Mouse (Mus musculus): Measurements from ENCODE around the gene Mdga1. TPM values are rescaled to one million over a fixed set of nuclear protein-coding genes. Genes with fewer than 3 reads are reported as not detected.

Gene Mdga1
- polyA plus RNA-seq, 1 experiment from 2014 or later = 8.8 TPM

DNA sequence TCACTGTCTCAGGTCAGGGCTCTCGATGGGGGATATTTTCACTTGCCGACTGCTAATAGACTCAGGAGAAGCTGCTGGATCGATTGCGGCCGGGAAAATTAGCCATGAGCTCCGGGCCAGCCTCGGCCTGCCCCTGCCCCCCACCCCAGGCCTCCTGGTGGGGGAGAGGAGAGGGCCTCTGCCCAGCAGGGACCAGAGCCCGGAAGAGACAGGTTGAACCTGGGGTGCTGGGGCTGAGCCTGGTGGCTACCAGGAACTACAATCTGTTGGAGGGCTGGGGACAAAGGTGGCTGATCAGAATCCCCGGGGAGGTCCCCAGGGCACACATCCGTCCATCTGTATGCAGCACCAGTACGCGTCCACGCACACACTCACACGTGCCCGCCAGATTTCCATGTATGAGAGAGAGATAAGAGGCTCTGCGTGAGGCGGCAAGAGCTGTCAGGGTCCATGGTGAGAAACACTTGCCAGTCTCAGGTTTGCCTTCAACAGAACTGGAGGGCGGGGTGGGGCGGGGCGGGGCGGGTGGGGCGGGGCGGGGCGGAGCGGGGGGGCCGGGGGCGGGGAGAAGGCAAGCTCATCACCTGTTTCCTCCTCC lies 95.7 kb downstream of the Mdga1 start:
- Histone ChIP-seq H3K36me3 (replicated peaks) (no peaks in the 10 kb centered on the region; the same call in 1 of the 2 replicates), H3K4me1 (peaks cover 26% of the 10 kb centered on the region), H3K9me3 (no peaks in the 10 kb centered on the region), H3K27ac (peak overlapping the region; percentile 75), H3K27me3 (no peaks in the 10 kb centered on the region), H3K9ac (no peak overlapping the region), H3K4me3 (replicated peaks) (no peak overlapping the region), H3K4me2 (peak overlapping the region; percentile 8; the same call in 1 of the 2 replicates)
- ATAC-seq (ENCODE audit: low FRiP score) = peak; percentile 41; the same call in 1 of the 2 replicates
- 12% methylated on average over 26 of the region's 27 CpGs for WGBS

- 55% methylated on average over 7 of the region's 7 CpGs for WGBS
- Histone ChIP-seq H3K4me1 (peaks cover 26% of the 10 kb centered on the region), H3K9ac (no peak overlapping the region), H3K27ac (peak overlapping the region; percentile 75), H3K27me3 (no peaks in the 10 kb centered on the region), H3K4me2 (no peak overlapping the region), H3K9me3 (no peaks in the 10 kb centered on the region), H3K4me3 (replicated peaks) (no peak overlapping the region), H3K36me3 (replicated peaks) (no peaks in the 10 kb centered on the region)
- peak; percentile 63 for ATAC-seq (ENCODE audit: low FRiP score)
Measured at GRCm38 (mm10) chr17:29873580-29874015, 96.3 kb downstream of the Mdga1 start.

GRCm38 (mm10) chr17:29870316-29870715 lies 99.6 kb downstream of the Mdga1 start:
- ATAC-seq (ENCODE audit: low FRiP score) = no peak
- Histone ChIP-seq H3K4me2 (no peak overlapping the region), H3K9me3 (0 out of 2 replicates have a peak, but pooled peaks cover 5% of the 10 kb centered on the region), H3K4me1 (peaks cover 30% of the 10 kb centered on the region), H3K36me3 (replicated peaks) (peaks cover 4% of the 10 kb centered on the region; the same call in 1 of the 2 replicates), H3K27me3 (no peaks in the 10 kb centered on the region), H3K9ac (no peak overlapping the region), H3K4me3 (replicated peaks) (no peak overlapping the region), H3K27ac (no peak overlapping the region)
- WGBS = 81% methylated on average over 12 of the region's 12 CpGs

GRCm38 (mm10) chr17:29865914-29866313 lies 104.0 kb downstream of the Mdga1 start:
- Histone ChIP-seq H3K4me3 (replicated peaks) (no peak overlapping the region), H3K4me1 (0 out of 2 replicates have a peak, but pooled peaks cover 4% of the 10 kb centered on the region), H3K4me2 (no peak overlapping the region), H3K9me3 (0 out of 2 replicates have a peak, but pooled peaks cover 5% of the 10 kb centered on the region), H3K36me3 (replicated peaks) (peaks cover 4% of the 10 kb centered on the region; the same call in 1 of the 2 replicates), H3K27me3 (no peaks in the 10 kb centered on the region), H3K9ac (no peak overlapping the region), H3K27ac (no peak overlapping the region)
- WGBS = 62% methylated on average over 6 of the region's 6 CpGs
- ATAC-seq (ENCODE audit: low FRiP score) = no peak

- ATAC-seq (ENCODE audit: low FRiP score) = no peak
- Histone ChIP-seq H3K9ac (no peak overlapping the region), H3K4me1 (0 out of 2 replicates have a peak, but pooled peaks cover 4% of the 10 kb centered on the region), H3K27ac (no peak overlapping the region), H3K36me3 (replicated peaks) (peaks cover 4% of the 10 kb centered on the region; the same call in 1 of the 2 replicates), H3K4me3 (replicated peaks) (no peak overlapping the region), H3K27me3 (no peaks in the 10 kb centered on the region), H3K9me3 (0 out of 2 replicates have a peak, but pooled peaks cover 5% of the 10 kb centered on the region), H3K4me2 (no peak overlapping the region)
- 66% methylated on average over 7 of the region's 7 CpGs for WGBS
Measured at GRCm38 (mm10) chr17:29864440-29864839, 105.4 kb downstream of the Mdga1 start.

DNA sequence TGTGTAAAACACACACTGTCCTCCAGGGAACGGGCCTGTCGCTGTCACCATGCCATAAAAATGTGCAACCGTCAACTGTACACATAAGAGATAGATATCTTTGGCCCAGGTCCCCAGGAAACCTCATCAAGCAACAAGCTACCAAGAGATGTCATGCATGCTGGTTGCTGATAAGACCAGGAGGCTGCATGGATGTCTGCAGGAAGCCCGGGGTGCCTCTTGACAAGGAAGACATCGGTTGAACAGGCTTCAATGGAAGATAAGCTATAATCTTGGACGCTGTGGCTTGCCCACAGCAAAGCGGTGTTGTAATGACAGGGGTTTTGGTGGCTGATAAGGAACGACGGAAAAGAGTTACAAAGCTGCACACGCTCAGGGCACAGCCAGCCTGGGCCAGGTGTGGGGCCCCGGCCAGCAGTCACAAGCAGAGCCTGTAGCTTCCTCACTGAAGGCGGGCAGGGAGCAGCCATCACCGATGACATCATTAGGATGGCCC lies 110.1 kb downstream of the Mdga1 start:
- Histone ChIP-seq H3K9me3 (no peaks in the 10 kb centered on the region), H3K4me3 (replicated peaks) (no peak overlapping the region), H3K27me3 (no peaks in the 10 kb centered on the region), H3K36me3 (replicated peaks) (no peaks in the 10 kb centered on the region), H3K27ac (no peak overlapping the region), H3K9ac (no peak overlapping the region), H3K4me2 (no peak overlapping the region), H3K4me1 (no peaks in the 10 kb centered on the region)
- 95% methylated on average over 13 of the region's 13 CpGs for WGBS
- no peak for ATAC-seq (ENCODE audit: low FRiP score)

- H3K9ac ChIP-seq = no peak overlapping the region
- WGBS = 92% methylated on average over 3 of the region's 3 CpGs
- no peak overlapping the region for H3K4me3 ChIP-seq (replicated peaks)
- H3K36me3 ChIP-seq (replicated peaks) = no peaks in the 10 kb centered on the region
- no peaks in the 10 kb centered on the region; the same call in 1 of the 2 replicates for H3K27me3 ChIP-seq
- H3K9me3 ChIP-seq = no peaks in the 10 kb centered on the region
- H3K27ac ChIP-seq = no peak overlapping the region
- H3K4me1 ChIP-seq = no peaks in the 10 kb centered on the region
- ATAC-seq (ENCODE audit: low FRiP score) = no peak
- no peak overlapping the region for H3K4me2 ChIP-seq
Measured at GRCm38 (mm10) chr17:29858764-29859163, 111.1 kb downstream of the Mdga1 start.

DNA sequence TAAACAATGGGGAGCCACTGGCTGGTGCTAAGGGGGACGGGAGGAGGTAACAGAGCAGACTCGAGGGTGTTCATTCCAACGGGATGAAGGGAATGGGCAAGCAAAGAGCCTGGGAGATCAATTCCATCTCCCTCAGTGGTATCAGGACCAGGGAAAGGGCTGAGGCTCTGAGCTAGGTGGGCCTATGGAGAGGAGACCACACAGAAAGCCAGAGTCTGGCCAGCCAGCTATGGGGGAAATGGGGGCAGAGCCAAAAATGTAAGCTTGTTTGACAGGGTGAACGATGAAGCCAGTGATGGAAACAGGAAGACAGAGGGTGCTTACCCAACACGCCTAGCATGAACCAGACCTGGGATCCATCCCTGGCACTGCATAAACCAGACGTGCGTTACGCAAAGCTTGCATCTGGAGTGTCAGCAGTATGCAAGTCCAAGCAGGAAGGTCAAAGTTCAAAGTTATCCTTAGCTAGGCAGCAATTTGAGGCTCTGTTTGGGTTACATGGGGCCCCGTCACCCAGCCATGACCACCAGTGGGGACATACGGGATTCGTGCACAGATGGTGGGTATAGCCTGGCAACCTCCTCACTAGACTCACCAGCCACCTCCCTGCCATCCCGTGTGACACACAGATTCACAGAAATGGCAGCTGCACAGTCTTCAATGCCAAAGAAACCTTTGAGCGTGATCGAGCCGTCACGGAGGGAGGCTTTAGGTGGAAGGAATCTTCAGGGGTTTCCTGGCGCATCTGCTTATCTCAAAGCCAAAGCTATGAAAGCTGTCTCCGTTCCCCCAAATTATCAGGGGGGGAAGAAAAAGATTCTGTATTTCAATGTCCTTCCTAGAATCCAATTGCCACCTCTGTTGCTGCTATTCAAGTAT lies 113.9 kb downstream of the Mdga1 start:
- H3K9ac ChIP-seq = no peak overlapping the region
- H3K4me3 ChIP-seq (replicated peaks) = no peak overlapping the region
- ATAC-seq (ENCODE audit: low FRiP score) = no peak
- H3K9me3 ChIP-seq = no peaks in the 10 kb centered on the region
- no peak overlapping the region for H3K27ac ChIP-seq
- peaks cover 5% of the 10 kb centered on the region; the same call in 1 of the 2 replicates for H3K27me3 ChIP-seq
- 82% methylated on average over 18 of the region's 18 CpGs for WGBS
- peaks cover 4% of the 10 kb centered on the region for H3K4me1 ChIP-seq
- H3K4me2 ChIP-seq = no peak overlapping the region
- H3K36me3 ChIP-seq (replicated peaks) = 0 out of 2 replicates have a peak, but pooled peaks cover 4% of the 10 kb centered on the region

DNA sequence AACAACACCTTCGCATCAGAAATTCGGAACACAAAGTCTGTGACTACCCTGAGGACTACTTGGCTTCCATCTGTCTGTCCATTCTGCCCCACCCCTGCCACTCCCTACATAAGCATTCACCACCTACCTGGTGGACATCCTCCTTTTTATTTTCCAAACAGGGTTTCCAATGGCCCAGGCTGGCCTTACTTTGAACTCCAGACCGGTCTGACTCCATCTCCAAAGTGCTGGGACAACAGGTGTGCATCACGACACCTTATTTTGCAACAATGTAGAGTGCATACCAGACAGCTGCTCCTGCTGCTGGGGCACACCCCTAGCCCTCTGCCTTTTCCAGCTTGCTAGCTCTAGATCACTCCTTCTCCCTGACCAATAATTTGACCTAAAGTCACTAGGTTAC lies 115.1 kb downstream of the Mdga1 start:
- Histone ChIP-seq H3K27me3 (peaks cover 5% of the 10 kb centered on the region; the same call in 1 of the 2 replicates), H3K9ac (no peak overlapping the region), H3K9me3 (no peaks in the 10 kb centered on the region), H3K4me2 (no peak overlapping the region), H3K4me3 (replicated peaks) (no peak overlapping the region), H3K4me1 (peaks cover 4% of the 10 kb centered on the region), H3K36me3 (replicated peaks) (0 out of 2 replicates have a peak, but pooled peaks cover 4% of the 10 kb centered on the region), H3K27ac (no peak overlapping the region)
- no peak for ATAC-seq (ENCODE audit: low FRiP score)
- 93% methylated on average over 4 of the region's 4 CpGs for WGBS

DNA sequence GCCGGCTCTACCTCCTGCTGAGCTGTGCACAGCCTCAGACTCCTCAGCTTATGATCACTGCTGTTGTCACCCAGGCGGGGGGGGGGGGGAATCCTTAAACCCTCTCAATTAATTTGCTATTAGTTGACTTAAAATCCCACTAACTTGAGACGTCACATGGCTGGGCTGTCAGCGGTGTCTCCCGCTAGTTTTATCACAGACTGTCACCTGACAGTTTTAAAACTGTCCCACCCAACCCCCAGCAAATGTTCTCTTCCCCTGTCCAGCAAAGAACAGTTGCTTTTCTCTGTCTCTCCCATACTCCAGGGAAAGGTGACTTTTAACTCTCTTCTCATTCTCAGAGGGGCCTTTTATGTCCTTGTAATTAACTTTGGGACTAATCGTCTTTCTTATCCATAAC lies 115.5 kb downstream of the Mdga1 start:
- no peak overlapping the region for H3K9ac ChIP-seq
- no peak overlapping the region for H3K4me2 ChIP-seq
- WGBS = 66% methylated on average over 6 of the region's 6 CpGs
- no peak for ATAC-seq (ENCODE audit: low FRiP score)
- no peak overlapping the region for H3K4me3 ChIP-seq (replicated peaks)
- H3K36me3 ChIP-seq (replicated peaks) = 0 out of 2 replicates have a peak, but pooled peaks cover 4% of the 10 kb centered on the region
- H3K4me1 ChIP-seq = peaks cover 4% of the 10 kb centered on the region
- H3K9me3 ChIP-seq = no peaks in the 10 kb centered on the region
- H3K27me3 ChIP-seq = peaks cover 9% of the 10 kb centered on the region; the same call in 1 of the 2 replicates
- no peak overlapping the region for H3K27ac ChIP-seq

- no peak overlapping the region for H3K4me3 ChIP-seq (replicated peaks)
- no peak overlapping the region for H3K27ac ChIP-seq
- whole genome bisulfite sequencing = 58% methylated on average over 8 of the region's 8 CpGs
- H3K27me3 ChIP-seq = peaks cover 10% of the 10 kb centered on the region; the same call in 1 of the 2 replicates
- 0 out of 2 replicates have a peak, but pooled peaks cover 4% of the 10 kb centered on the region for H3K36me3 ChIP-seq (replicated peaks)
- H3K9ac ChIP-seq = no peak overlapping the region
- no peak overlapping the region for H3K4me2 ChIP-seq
- peaks cover 4% of the 10 kb centered on the region for H3K4me1 ChIP-seq
- no peak for ATAC-seq (ENCODE audit: low FRiP score)
- no peaks in the 10 kb centered on the region for H3K9me3 ChIP-seq
Measured at GRCm38 (mm10) chr17:29852846-29853486, 116.9 kb downstream of the Mdga1 start.

- no peak overlapping the region for H3K27ac ChIP-seq
- 82% methylated on average over 13 of the region's 13 CpGs for WGBS
- no peak overlapping the region for H3K4me2 ChIP-seq
- H3K4me3 ChIP-seq (replicated peaks) = no peak overlapping the region
- peaks cover 10% of the 10 kb centered on the region; the same call in 1 of the 2 replicates for H3K27me3 ChIP-seq
- peaks cover 4% of the 10 kb centered on the region for H3K4me1 ChIP-seq
- H3K9me3 ChIP-seq = no peaks in the 10 kb centered on the region
- no peak for ATAC-seq (ENCODE audit: low FRiP score)
- no peak overlapping the region for H3K9ac ChIP-seq
- 0 out of 2 replicates have a peak, but pooled peaks cover 15% of the 10 kb centered on the region for H3K36me3 ChIP-seq (replicated peaks)
Measured at GRCm38 (mm10) chr17:29849436-29849797, 120.5 kb downstream of the Mdga1 start.

All from forebrain, embryonic 12.5 days (tissue).